Mouse (Mus musculus): ENCODE measurements around the gene Arhgap8. TPM values are rescaled to one million over a fixed set of nuclear protein-coding genes. Genes with fewer than 3 reads are reported as not detected.
A peak's percentile ranks its signal among the peaks of the same experiment; 100 is the strongest.

Gene Arhgap8
- polyA plus RNA-seq, 1 experiment from 2014 or later, result 0.87 TPM

- DNase-seq (ENCODE audit: low spot score), result no peak
- 84% methylated on average over 3 of the region's 3 CpGs for WGBS
- H3K9ac ChIP-seq, result no peak overlapping the region
Measured at GRCm38 (mm10) chr15:84679794-84680193, 40.1 kb upstream of the Arhgap8 start.

GRCm38 (mm10) chr15:84680545-84681454 is 39.1 kb upstream of the Arhgap8 start:
- peaks cover 22% of the 10 kb centered on the region for H3K27me3 ChIP-seq (ENCODE audit: control insufficient read depth, insufficient read depth, low read length)
- H3K9me3 ChIP-seq (ENCODE audit: control insufficient read depth, low read length), result no peaks in the 10 kb centered on the region
- no peaks in the 10 kb centered on the region for H3K36me3 ChIP-seq (replicated peaks; ENCODE audit: control insufficient read depth, insufficient read depth)
- H3K4me3 ChIP-seq (replicated peaks; ENCODE audit: low read length), result peak overlapping the region; percentile 48
- peaks cover 19% of the 10 kb centered on the region for H3K4me1 ChIP-seq (replicated peaks; ENCODE audit: control insufficient read depth, insufficient read depth, low read length)
- DNase-seq (ENCODE audit: low spot score), result no peak
- peak overlapping the region; percentile 46 for H3K9ac ChIP-seq
- H3K27ac ChIP-seq, result 0 out of 2 replicates have a peak overlapping the region, but pooled peaks have one; percentile 9
- ATAC-seq (ENCODE audit: low FRiP score), result peak; percentile 19; the same call in 1 of the 2 replicates
- peak overlapping the region; percentile 96 for H3K4me2 ChIP-seq (replicated peaks)
- 1% methylated on average over 64 of the region's 77 CpGs for WGBS

More at GRCm38 (mm10) chr15:84679794-84680193, 40.1 kb upstream of the Arhgap8 start:
- Histone ChIP-seq H3K4me1 (replicated peaks; ENCODE audit: control insufficient read depth, insufficient read depth, low read length) (peaks cover 19% of the 10 kb centered on the region), H3K4me2 (replicated peaks) (no peak overlapping the region), H3K27me3 (ENCODE audit: control insufficient read depth, insufficient read depth, low read length) (peaks cover 22% of the 10 kb centered on the region), H3K36me3 (replicated peaks; ENCODE audit: control insufficient read depth, insufficient read depth) (no peaks in the 10 kb centered on the region), H3K4me3 (replicated peaks; ENCODE audit: low read length) (no peak overlapping the region), H3K9me3 (ENCODE audit: control insufficient read depth, low read length) (no peaks in the 10 kb centered on the region), H3K27ac (no peak overlapping the region)
- ATAC-seq (ENCODE audit: low FRiP score), result no peak

- 2% methylated on average over 29 of the region's 31 CpGs for WGBS
- Histone ChIP-seq H3K27ac (0 out of 2 replicates have a peak overlapping the region, but pooled peaks have one; percentile 9), H3K9me3 (ENCODE audit: control insufficient read depth, low read length) (no peaks in the 10 kb centered on the region), H3K27me3 (ENCODE audit: control insufficient read depth, insufficient read depth, low read length) (peaks cover 22% of the 10 kb centered on the region), H3K4me2 (replicated peaks) (peak overlapping the region; percentile 96), H3K36me3 (replicated peaks; ENCODE audit: control insufficient read depth, insufficient read depth) (no peaks in the 10 kb centered on the region), H3K9ac (peak overlapping the region; percentile 46), H3K4me1 (replicated peaks; ENCODE audit: control insufficient read depth, insufficient read depth, low read length) (peaks cover 19% of the 10 kb centered on the region), H3K4me3 (replicated peaks; ENCODE audit: low read length) (peak overlapping the region; percentile 48)
- ATAC-seq (ENCODE audit: low FRiP score), result no peak
- DNase-seq (ENCODE audit: low spot score), result no peak
Measured at GRCm38 (mm10) chr15:84681455-84682193, 38.2 kb upstream of the Arhgap8 start.

- H3K9ac ChIP-seq, result no peak overlapping the region
- no peaks in the 10 kb centered on the region for H3K9me3 ChIP-seq (ENCODE audit: control insufficient read depth, low read length)
- H3K4me1 ChIP-seq (replicated peaks; ENCODE audit: control insufficient read depth, insufficient read depth, low read length), result peaks cover 19% of the 10 kb centered on the region
- DNase-seq (ENCODE audit: low spot score) (no peak), ATAC-seq (ENCODE audit: low FRiP score) (no peak)
- no peaks in the 10 kb centered on the region for H3K36me3 ChIP-seq (replicated peaks; ENCODE audit: control insufficient read depth, insufficient read depth)
- WGBS, result 75% methylated on average over 3 of the region's 3 CpGs
- H3K27me3 ChIP-seq (ENCODE audit: control insufficient read depth, insufficient read depth, low read length), result peaks cover 22% of the 10 kb centered on the region
- no peak overlapping the region for H3K4me3 ChIP-seq (replicated peaks; ENCODE audit: low read length)
- H3K4me2 ChIP-seq (replicated peaks), result peak overlapping the region; percentile 96; the same call in 1 of the 2 replicates
- H3K27ac ChIP-seq, result no peak overlapping the region
Measured at GRCm38 (mm10) chr15:84682206-84682605, 37.6 kb upstream of the Arhgap8 start.

GRCm38 (mm10) chr15:84682821-84683220 is 37.0 kb upstream of the Arhgap8 start:
- H3K4me3 ChIP-seq (replicated peaks; ENCODE audit: low read length), result no peak overlapping the region
- no peaks in the 10 kb centered on the region for H3K9me3 ChIP-seq (ENCODE audit: control insufficient read depth, low read length)
- H3K4me2 ChIP-seq (replicated peaks), result no peak overlapping the region
- H3K36me3 ChIP-seq (replicated peaks; ENCODE audit: control insufficient read depth, insufficient read depth), result no peaks in the 10 kb centered on the region
- no peak overlapping the region for H3K9ac ChIP-seq
- H3K4me1 ChIP-seq (replicated peaks; ENCODE audit: control insufficient read depth, insufficient read depth, low read length), result peaks cover 19% of the 10 kb centered on the region
- WGBS, result 67% methylated on average over 5 of the region's 5 CpGs
- ATAC-seq (ENCODE audit: low FRiP score), result no peak
- H3K27me3 ChIP-seq (ENCODE audit: control insufficient read depth, insufficient read depth, low read length), result peaks cover 22% of the 10 kb centered on the region
- no peak overlapping the region for H3K27ac ChIP-seq
- DNase-seq (ENCODE audit: low spot score), result no peak

- Histone ChIP-seq H3K27ac (no peak overlapping the region), H3K9ac (no peak overlapping the region), H3K4me1 (replicated peaks; ENCODE audit: control insufficient read depth, insufficient read depth, low read length) (peaks cover 19% of the 10 kb centered on the region), H3K9me3 (ENCODE audit: control insufficient read depth, low read length) (no peaks in the 10 kb centered on the region), H3K4me2 (replicated peaks) (no peak overlapping the region), H3K36me3 (replicated peaks; ENCODE audit: control insufficient read depth, insufficient read depth) (no peaks in the 10 kb centered on the region; the same call in 1 of the 2 replicates), H3K27me3 (ENCODE audit: control insufficient read depth, insufficient read depth, low read length) (peaks cover 22% of the 10 kb centered on the region), H3K4me3 (replicated peaks; ENCODE audit: low read length) (no peak overlapping the region)
- DNase-seq (ENCODE audit: low spot score), result no peak
- ATAC-seq (ENCODE audit: low FRiP score), result no peak
- 69% methylated on average over 5 of the region's 5 CpGs for WGBS
Measured at GRCm38 (mm10) chr15:84684520-84684919, 35.3 kb upstream of the Arhgap8 start.

- no peak overlapping the region for H3K4me2 ChIP-seq (replicated peaks)
- peaks cover 17% of the 10 kb centered on the region for H3K27me3 ChIP-seq (ENCODE audit: control insufficient read depth, insufficient read depth, low read length)
- WGBS, result 82% methylated on average over 3 of the region's 3 CpGs
- no peak overlapping the region for H3K9ac ChIP-seq
- H3K36me3 ChIP-seq (replicated peaks; ENCODE audit: control insufficient read depth, insufficient read depth), result peaks cover 9% of the 10 kb centered on the region; the same call in 1 of the 2 replicates
- DNase-seq (ENCODE audit: low spot score) (no peak), ATAC-seq (ENCODE audit: low FRiP score) (no peak)
- H3K4me3 ChIP-seq (replicated peaks; ENCODE audit: low read length), result no peak overlapping the region
- no peak overlapping the region for H3K27ac ChIP-seq
- no peaks in the 10 kb centered on the region for H3K9me3 ChIP-seq (ENCODE audit: control insufficient read depth, low read length)
- H3K4me1 ChIP-seq (replicated peaks; ENCODE audit: control insufficient read depth, insufficient read depth, low read length), result peaks cover 17% of the 10 kb centered on the region
Measured at GRCm38 (mm10) chr15:84685417-84685816, 34.4 kb upstream of the Arhgap8 start.

GRCm38 (mm10) chr15:84687904-84688303 is 31.9 kb upstream of the Arhgap8 start:
- Histone ChIP-seq H3K9me3 (ENCODE audit: control insufficient read depth, low read length) (no peaks in the 10 kb centered on the region), H3K36me3 (replicated peaks; ENCODE audit: control insufficient read depth, insufficient read depth) (peaks cover 10% of the 10 kb centered on the region; the same call in 1 of the 2 replicates), H3K27ac (no peak overlapping the region), H3K4me3 (replicated peaks; ENCODE audit: low read length) (no peak overlapping the region), H3K4me1 (replicated peaks; ENCODE audit: control insufficient read depth, insufficient read depth, low read length) (no peaks in the 10 kb centered on the region), H3K4me2 (replicated peaks) (no peak overlapping the region), H3K27me3 (ENCODE audit: control insufficient read depth, insufficient read depth, low read length) (no peaks in the 10 kb centered on the region), H3K9ac (no peak overlapping the region)
- ATAC-seq (ENCODE audit: low FRiP score) (no peak), DNase-seq (ENCODE audit: low spot score) (no peak)
- 77% methylated on average over 14 of the region's 14 CpGs for WGBS

GRCm38 (mm10) chr15:84689356-84689755 is 30.5 kb upstream of the Arhgap8 start:
- Histone ChIP-seq H3K27me3 (ENCODE audit: control insufficient read depth, insufficient read depth, low read length) (no peaks in the 10 kb centered on the region), H3K9me3 (ENCODE audit: control insufficient read depth, low read length) (no peaks in the 10 kb centered on the region), H3K4me1 (replicated peaks; ENCODE audit: control insufficient read depth, insufficient read depth, low read length) (no peaks in the 10 kb centered on the region), H3K27ac (no peak overlapping the region), H3K36me3 (replicated peaks; ENCODE audit: control insufficient read depth, insufficient read depth) (peaks cover 18% of the 10 kb centered on the region; the same call in 1 of the 2 replicates), H3K4me3 (replicated peaks; ENCODE audit: low read length) (no peak overlapping the region), H3K9ac (no peak overlapping the region), H3K4me2 (replicated peaks) (no peak overlapping the region)
- DNase-seq (ENCODE audit: low spot score) (no peak), ATAC-seq (ENCODE audit: low FRiP score) (no peak)
- 81% methylated on average over 6 of the region's 6 CpGs for WGBS
